Mouse (Mus musculus): ENCODE measurements around the gene Dock7. TPM values are rescaled to one million over a fixed set of nuclear protein-coding genes. Genes with fewer than 3 reads are reported as not detected.

Dock7 gene
- polyA plus RNA-seq, 1 experiment from 2014 or later = 51.3 TPM

DNA sequence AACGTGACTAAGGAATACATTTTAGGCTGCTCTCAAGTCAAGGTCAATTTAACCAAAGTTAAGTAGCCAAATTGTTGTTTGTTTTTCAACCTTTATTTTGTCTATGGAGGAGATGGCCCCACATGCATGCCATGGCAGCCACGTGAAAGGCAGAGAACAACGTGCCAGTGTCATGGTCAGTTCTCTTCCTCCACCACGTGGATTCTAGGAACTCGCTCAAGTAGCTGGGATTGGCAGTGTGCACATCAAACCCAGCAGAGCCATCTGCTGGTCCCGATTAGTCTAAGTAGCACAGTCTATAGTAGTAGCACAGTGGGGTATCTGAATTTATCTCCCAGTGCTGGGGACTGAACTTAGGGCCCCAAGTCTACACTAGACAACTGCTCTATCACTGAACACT, 51.9 kb downstream of the Dock7 start:
- peaks cover 10% of the 10 kb centered on the region for H3K36me3 ChIP-seq (ENCODE audit: control insufficient read depth, insufficient read depth, low read length)
- H3K27me3 ChIP-seq (ENCODE audit: control insufficient read depth, insufficient read depth, low read length) = no peaks in the 10 kb centered on the region
- H3K9me3 ChIP-seq (replicated peaks; ENCODE audit: control insufficient read depth, low read length) = no peaks in the 10 kb centered on the region
- no peak overlapping the region for H3K9ac ChIP-seq (ENCODE audit: low read length)
- no peak for ATAC-seq (ENCODE audit: insufficient read depth, low FRiP score)
- no peak overlapping the region for H3K27ac ChIP-seq (ENCODE audit: low read length)
- no peak overlapping the region for H3K4me2 ChIP-seq (ENCODE audit: low read depth, low read length)
- H3K4me1 ChIP-seq (ENCODE audit: control insufficient read depth, insufficient read depth, low read length) = no peaks in the 10 kb centered on the region
- WGBS = 88% methylated on average over 6 of the region's 6 CpGs
- no peak overlapping the region for H3K4me3 ChIP-seq (replicated peaks; ENCODE audit: low read length)

GRCm38 (mm10) chr4:99064524-99064923, 56.2 kb downstream of the Dock7 start:
- peak; percentile 69; the same call in 1 of the 2 replicates for ATAC-seq (ENCODE audit: insufficient read depth, low FRiP score)
- H3K36me3 ChIP-seq (ENCODE audit: control insufficient read depth, insufficient read depth, low read length) = peaks cover 5% of the 10 kb centered on the region

DNA sequence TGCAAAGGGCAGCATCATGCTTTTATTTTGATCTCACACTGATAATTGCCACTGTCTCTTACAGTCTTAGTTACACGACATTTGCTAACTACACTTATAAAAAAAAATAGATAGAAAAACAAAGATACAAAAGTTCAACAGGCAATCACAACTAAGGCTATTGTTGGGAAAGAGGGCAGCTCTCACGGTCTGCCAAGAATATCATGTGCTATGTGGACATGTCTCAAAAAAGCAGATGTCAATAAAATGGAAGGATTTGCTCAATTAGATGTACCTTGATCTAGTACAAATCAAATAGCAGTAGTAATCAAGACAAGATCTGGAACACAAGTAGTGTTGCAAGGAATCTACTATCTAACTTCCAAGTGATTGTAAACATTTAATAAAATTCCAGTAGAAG, 72.1 kb downstream of the Dock7 start:
- Histone ChIP-seq H3K27ac (ENCODE audit: low read length) (no peak overlapping the region), H3K4me3 (replicated peaks; ENCODE audit: low read length) (no peak overlapping the region), H3K9ac (ENCODE audit: low read length) (no peak overlapping the region), H3K4me2 (ENCODE audit: low read depth, low read length) (no peak overlapping the region), H3K36me3 (ENCODE audit: control insufficient read depth, insufficient read depth, low read length) (no peaks in the 10 kb centered on the region), H3K4me1 (ENCODE audit: control insufficient read depth, insufficient read depth, low read length) (no peaks in the 10 kb centered on the region), H3K27me3 (ENCODE audit: control insufficient read depth, insufficient read depth, low read length) (no peaks in the 10 kb centered on the region), H3K9me3 (replicated peaks; ENCODE audit: control insufficient read depth, low read length) (no peaks in the 10 kb centered on the region)
- no peak for ATAC-seq (ENCODE audit: insufficient read depth, low FRiP score)
- 90% methylated on average over 2 of the region's 2 CpGs for WGBS

More at GRCm38 (mm10) chr4:99064524-99064923, 56.2 kb downstream of the Dock7 start:
- Histone ChIP-seq H3K27me3 (ENCODE audit: control insufficient read depth, insufficient read depth, low read length) (no peaks in the 10 kb centered on the region), H3K4me3 (replicated peaks; ENCODE audit: low read length) (no peak overlapping the region), H3K9me3 (replicated peaks; ENCODE audit: control insufficient read depth, low read length) (no peaks in the 10 kb centered on the region), H3K9ac (ENCODE audit: low read length) (no peak overlapping the region), H3K4me1 (ENCODE audit: control insufficient read depth, insufficient read depth, low read length) (no peaks in the 10 kb centered on the region), H3K4me2 (ENCODE audit: low read depth, low read length) (no peak overlapping the region), H3K27ac (ENCODE audit: low read length) (peak overlapping the region; percentile 34; the same call in 1 of the 2 replicates)
- 48% methylated on average over 5 of the region's 5 CpGs for WGBS

- 75% methylated on average over 3 of the region's 3 CpGs for WGBS
- H3K9me3 ChIP-seq (replicated peaks; ENCODE audit: control insufficient read depth, low read length) = no peaks in the 10 kb centered on the region
- no peak overlapping the region for H3K27ac ChIP-seq (ENCODE audit: low read length)
- ATAC-seq (ENCODE audit: insufficient read depth, low FRiP score) = no peak
- no peak overlapping the region for H3K9ac ChIP-seq (ENCODE audit: low read length)
- no peaks in the 10 kb centered on the region for H3K27me3 ChIP-seq (ENCODE audit: control insufficient read depth, insufficient read depth, low read length)
- peaks cover 8% of the 10 kb centered on the region; the same call in 1 of the 2 replicates for H3K36me3 ChIP-seq (ENCODE audit: control insufficient read depth, insufficient read depth, low read length)
- no peak overlapping the region for H3K4me2 ChIP-seq (ENCODE audit: low read depth, low read length)
- H3K4me1 ChIP-seq (ENCODE audit: control insufficient read depth, insufficient read depth, low read length) = no peaks in the 10 kb centered on the region
- H3K4me3 ChIP-seq (replicated peaks; ENCODE audit: low read length) = no peak overlapping the region
Observed at GRCm38 (mm10) chr4:99046471-99046870, 74.2 kb downstream of the Dock7 start.

DNA sequence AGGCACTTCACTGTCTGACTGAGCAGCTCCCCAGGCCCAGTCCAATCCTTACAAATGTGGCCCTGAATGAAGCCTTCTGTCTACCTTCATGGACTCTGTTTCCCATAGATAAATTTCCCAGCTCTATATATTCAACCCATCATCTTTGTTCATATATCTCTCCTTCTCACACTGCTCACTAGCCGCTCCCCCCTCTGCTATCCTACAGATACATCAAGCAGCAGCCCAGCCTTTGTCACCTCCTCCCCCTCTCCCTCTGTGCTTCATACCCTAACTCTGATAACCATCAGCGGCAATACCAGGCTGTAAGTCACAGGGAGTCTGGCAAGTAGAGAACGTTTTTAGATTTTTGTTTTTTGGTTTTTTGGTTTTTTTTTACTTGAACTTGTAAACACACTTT, 75.9 kb downstream of the Dock7 start:
- ATAC-seq (ENCODE audit: insufficient read depth, low FRiP score) = no peak
- H3K4me1 ChIP-seq (ENCODE audit: control insufficient read depth, insufficient read depth, low read length) = no peaks in the 10 kb centered on the region
- H3K36me3 ChIP-seq (ENCODE audit: control insufficient read depth, insufficient read depth, low read length) = peaks cover 8% of the 10 kb centered on the region; the same call in 1 of the 2 replicates
- no peak overlapping the region for H3K27ac ChIP-seq (ENCODE audit: low read length)
- no peak overlapping the region for H3K4me2 ChIP-seq (ENCODE audit: low read depth, low read length)
- H3K4me3 ChIP-seq (replicated peaks; ENCODE audit: low read length) = no peak overlapping the region
- H3K27me3 ChIP-seq (ENCODE audit: control insufficient read depth, insufficient read depth, low read length) = no peaks in the 10 kb centered on the region
- 78% methylated on average over 3 of the region's 3 CpGs for WGBS
- H3K9me3 ChIP-seq (replicated peaks; ENCODE audit: control insufficient read depth, low read length) = no peaks in the 10 kb centered on the region
- H3K9ac ChIP-seq (ENCODE audit: low read length) = no peak overlapping the region

GRCm38 (mm10) chr4:99032921-99033320, 87.8 kb downstream of the Dock7 start:
- 66% methylated on average over 4 of the region's 4 CpGs for whole genome bisulfite sequencing
- no peaks in the 10 kb centered on the region for H3K27me3 ChIP-seq (ENCODE audit: control insufficient read depth, insufficient read depth, low read length)
- H3K27ac ChIP-seq (ENCODE audit: low read length) = no peak overlapping the region

GRCm38 (mm10) chr4:99030686-99031085, 90.0 kb downstream of the Dock7 start, which contains the start of gene Angptl3:
Gene Angptl3, plus strand, starts transcription at chr4:99030954.
- no peak for ATAC-seq (ENCODE audit: insufficient read depth, low FRiP score)
- no peaks in the 10 kb centered on the region for H3K27me3 ChIP-seq (ENCODE audit: control insufficient read depth, insufficient read depth, low read length)
- H3K36me3 ChIP-seq (ENCODE audit: control insufficient read depth, insufficient read depth, low read length) = no peaks in the 10 kb centered on the region
- no peak within 1 kb of the TSS for H3K27ac ChIP-seq (ENCODE audit: low read length)
- H3K4me1 ChIP-seq (ENCODE audit: control insufficient read depth, insufficient read depth, low read length) = no peaks in the 10 kb centered on the region
- no peak within 1 kb of the TSS for H3K9ac ChIP-seq (ENCODE audit: low read length)
- H3K4me3 ChIP-seq (replicated peaks; ENCODE audit: low read length) = no peak within 1 kb of the TSS
- H3K9me3 ChIP-seq (replicated peaks; ENCODE audit: control insufficient read depth, low read length) = no peaks in the 10 kb centered on the region
- WGBS = 55% methylated on average over 2 of the region's 2 CpGs
- H3K4me2 ChIP-seq (ENCODE audit: low read depth, low read length) = no peak within 1 kb of the TSS

More at GRCm38 (mm10) chr4:99032921-99033320, 87.8 kb downstream of the Dock7 start:
- no peak overlapping the region for H3K4me2 ChIP-seq (ENCODE audit: low read depth, low read length)
- no peak for ATAC-seq (ENCODE audit: insufficient read depth, low FRiP score)
- H3K4me1 ChIP-seq (ENCODE audit: control insufficient read depth, insufficient read depth, low read length) = no peaks in the 10 kb centered on the region
- no peaks in the 10 kb centered on the region for H3K36me3 ChIP-seq (ENCODE audit: control insufficient read depth, insufficient read depth, low read length)
- H3K4me3 ChIP-seq (replicated peaks; ENCODE audit: low read length) = no peak overlapping the region
- H3K9me3 ChIP-seq (replicated peaks; ENCODE audit: control insufficient read depth, low read length) = no peaks in the 10 kb centered on the region
- no peak overlapping the region for H3K9ac ChIP-seq (ENCODE audit: low read length)

DNA sequence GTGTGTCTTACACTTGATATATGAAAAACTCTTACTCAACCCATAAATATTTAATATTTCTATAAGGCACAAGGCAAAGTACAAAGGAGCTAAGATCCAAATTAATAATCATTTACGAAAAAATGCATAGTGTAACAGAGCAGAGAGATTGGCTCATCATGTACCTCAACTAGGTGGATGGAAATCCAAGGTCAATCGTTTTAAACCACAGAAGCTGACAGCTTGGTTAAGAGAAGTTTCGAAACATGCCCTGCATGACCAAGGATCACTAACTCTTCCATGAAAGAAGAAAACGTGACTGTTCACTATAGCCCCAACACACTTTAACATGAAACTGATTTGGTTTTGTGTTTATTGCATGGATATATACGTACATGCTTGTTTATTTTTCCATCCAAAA, 92.3 kb downstream of the Dock7 start:
- no peaks in the 10 kb centered on the region for H3K4me1 ChIP-seq (ENCODE audit: control insufficient read depth, insufficient read depth, low read length)
- no peaks in the 10 kb centered on the region for H3K27me3 ChIP-seq (ENCODE audit: control insufficient read depth, insufficient read depth, low read length)
- H3K9ac ChIP-seq (ENCODE audit: low read length) = no peak overlapping the region
- no peak overlapping the region for H3K27ac ChIP-seq (ENCODE audit: low read length)
- H3K4me3 ChIP-seq (replicated peaks; ENCODE audit: low read length) = no peak overlapping the region
- no peaks in the 10 kb centered on the region for H3K36me3 ChIP-seq (ENCODE audit: control insufficient read depth, insufficient read depth, low read length)
- WGBS = 75% methylated on average over 5 of the region's 5 CpGs
- H3K9me3 ChIP-seq (replicated peaks; ENCODE audit: control insufficient read depth, low read length) = no peaks in the 10 kb centered on the region
- H3K4me2 ChIP-seq (ENCODE audit: low read depth, low read length) = no peak overlapping the region
- no peak for ATAC-seq (ENCODE audit: insufficient read depth, low FRiP score)

- Histone ChIP-seq H3K9ac (ENCODE audit: low read length) (no peak overlapping the region), H3K9me3 (replicated peaks; ENCODE audit: control insufficient read depth, low read length) (no peaks in the 10 kb centered on the region), H3K36me3 (ENCODE audit: control insufficient read depth, insufficient read depth, low read length) (peaks cover 5% of the 10 kb centered on the region; the same call in 1 of the 2 replicates), H3K4me1 (ENCODE audit: control insufficient read depth, insufficient read depth, low read length) (no peaks in the 10 kb centered on the region), H3K4me2 (ENCODE audit: low read depth, low read length) (no peak overlapping the region), H3K27ac (ENCODE audit: low read length) (no peak overlapping the region), H3K27me3 (ENCODE audit: control insufficient read depth, insufficient read depth, low read length) (no peaks in the 10 kb centered on the region), H3K4me3 (replicated peaks; ENCODE audit: low read length) (no peak overlapping the region)
- 93% methylated on average over 8 of the region's 8 CpGs for WGBS
- ATAC-seq (ENCODE audit: insufficient read depth, low FRiP score) = no peak
Observed at GRCm38 (mm10) chr4:99022221-99022620, 98.5 kb downstream of the Dock7 start.
